Mouse (Mus musculus) kidney, adult 2 months (tissue): ENCODE measurements around the gene Thumpd3. TPM values are rescaled to one million over a fixed set of nuclear protein-coding genes. Genes with fewer than 3 reads are reported as not detected.

Experiments used
- DNase-seq: peaks from one replicate; pipeline ENCODE4 v3.0.0; 2021
- H3K27ac ChIP-seq: fragments of 200-500 bp; 2 replicates; pipeline ENCODE4 v1.5.1; 2012; ENCODE audit warnings: low read depth, low read length, control low read depth, inconsistent platforms; ENCODE audit not compliant: insufficient read depth
- H3K27me3 ChIP-seq: fragments of 200-500 bp; replicated peaks from 2 replicates; pipeline ENCODE4 v1.6.1; 2012; ENCODE audit warnings: mild to moderate bottlenecking, moderate library complexity, low read length, inconsistent platforms; ENCODE audit not compliant: control insufficient read depth, insufficient read depth
- H3K36me3 ChIP-seq: fragments of 200-500 bp; 2 replicates; pipeline ENCODE4 v1.6.1; 2012; ENCODE audit warnings: mild to moderate bottlenecking, moderate library complexity, low read length, inconsistent platforms; ENCODE audit not compliant: control insufficient read depth, insufficient read depth
- H3K4me1 ChIP-seq: fragments of 200-500 bp; 2 replicates; pipeline ENCODE4 v1.6.1; 2011; ENCODE audit warnings: low read length; ENCODE audit not compliant: control insufficient read depth, insufficient read depth
- H3K4me3 ChIP-seq: fragments of 200-500 bp; 2 replicates; pipeline ENCODE4 v1.5.1; 2011; ENCODE audit warnings: mild to moderate bottlenecking, low read depth, low read length, control low read depth; ENCODE audit not compliant: insufficient read depth
- CTCF ChIP-seq: fragments of 200-500 bp; conservative IDR thresholded peaks from 2 replicates; pipeline ENCODE4 v1.5.1; 2011; ENCODE audit warnings: low read depth, mild to moderate bottlenecking, control low read depth, low read length, moderate library complexity, mixed read lengths; ENCODE audit not compliant: insufficient read depth, insufficient read length
- POLR2A ChIP-seq: fragments of 200-500 bp; IDR thresholded peaks from one replicate; pipeline ENCODE4 v1.6.1; 2011; ENCODE audit warnings: low read depth, low read length, control low read depth
- WGBS: fragments of 180-500 bp; shearing (Covaris S2); methylation state at CpG from one replicate; pipeline ENCODE4 v1.1.7; 2018; 5-methylcytosine and 5-hydroxymethylcytosine counted together
- polyA plus RNA-seq: library from polyadenylated mRNA; depleted of rRNA; stranded (reverse); fragments of >200 nt; gene quantifications from 2 replicates; pipeline ENCODE4 v1.2.3, GENCODE M21; 2012

The Thumpd3 gene
- polyA plus RNA-seq, 1 experiment, result 9.3 TPM

GRCm38 (mm10) chr6:113012495-113012941, 33.5 kb upstream of the Thumpd3 start:
- H3K4me3 ChIP-seq, result no peak overlapping the region; the same call in none of the 2 replicates
- peak overlapping the region; percentile 83 for H3K27ac ChIP-seq
- no peaks in the 10 kb centered on the region for H3K36me3 ChIP-seq
- peak; percentile 89 for DNase-seq
- H3K4me1 ChIP-seq, result peaks cover 6% of the 10 kb centered on the region; the same call in 1 of the 2 replicates
- 32% methylated on average over 6 of the region's 6 CpGs for WGBS
- TF ChIP-seq POLR2A, result no peak
- TF ChIP-seq CTCF, result no peak
- H3K27me3 ChIP-seq, result no peaks in the 10 kb centered on the region; the same call in 1 of the 2 replicates

GRCm38 (mm10) chr6:113013550-113013949, 32.5 kb upstream of the Thumpd3 start:
- Histone ChIP-seq H3K4me1 (peaks cover 6% of the 10 kb centered on the region; the same call in 1 of the 2 replicates), H3K27me3 (no peaks in the 10 kb centered on the region; the same call in 1 of the 2 replicates), H3K4me3 (no peak overlapping the region), H3K36me3 (no peaks in the 10 kb centered on the region), H3K27ac (no peak overlapping the region)
- WGBS, result 87% methylated on average over 4 of the region's 4 CpGs
- no peak for DNase-seq
- TF ChIP-seq CTCF, result no peak
- no peak for TF ChIP-seq POLR2A

GRCm38 (mm10) chr6:113017500-113018047, 28.5 kb upstream of the Thumpd3 start:
- WGBS, result 18% methylated on average over 12 of the region's 12 CpGs
- peak; percentile 28 for DNase-seq
- no peak overlapping the region for H3K27ac ChIP-seq
- no peaks in the 10 kb centered on the region for H3K36me3 ChIP-seq
- H3K4me1 ChIP-seq, result peaks cover 4% of the 10 kb centered on the region; the same call in 1 of the 2 replicates
- H3K27me3 ChIP-seq, result no peaks in the 10 kb centered on the region; the same call in 1 of the 2 replicates
- TF ChIP-seq CTCF, result no peak
- TF ChIP-seq POLR2A, result no peak
- H3K4me3 ChIP-seq, result no peak overlapping the region

- no peak overlapping the region for H3K27ac ChIP-seq
- no peak for DNase-seq
- WGBS, result 33% methylated on average over 6 of the region's 6 CpGs
- no peaks in the 10 kb centered on the region for H3K4me1 ChIP-seq
- TF ChIP-seq CTCF, result no peak
- TF ChIP-seq POLR2A, result no peak
- H3K4me3 ChIP-seq, result no peak overlapping the region
- H3K27me3 ChIP-seq, result no peaks in the 10 kb centered on the region; the same call in 1 of the 2 replicates
- H3K36me3 ChIP-seq, result no peaks in the 10 kb centered on the region
Measured at GRCm38 (mm10) chr6:113018139-113018538, 27.9 kb upstream of the Thumpd3 start.

GRCm38 (mm10) chr6:113024866-113025265, 21.2 kb upstream of the Thumpd3 start:
- DNase-seq, result no peak
- no peaks in the 10 kb centered on the region for H3K4me1 ChIP-seq
- WGBS, result 55% methylated on average over 8 of the region's 8 CpGs
- no peak overlapping the region for H3K4me3 ChIP-seq
- H3K36me3 ChIP-seq, result no peaks in the 10 kb centered on the region
- H3K27me3 ChIP-seq, result no peaks in the 10 kb centered on the region
- no peak overlapping the region for H3K27ac ChIP-seq
- TF ChIP-seq POLR2A (no peak), CTCF (no peak)

GRCm38 (mm10) chr6:113025774-113026173, 20.3 kb upstream of the Thumpd3 start:
- no peak overlapping the region for H3K4me3 ChIP-seq
- H3K4me1 ChIP-seq, result no peaks in the 10 kb centered on the region
- no peaks in the 10 kb centered on the region for H3K36me3 ChIP-seq
- TF ChIP-seq POLR2A (no peak), CTCF (no peak)
- WGBS, result 85% methylated on average over 5 of the region's 5 CpGs
- H3K27me3 ChIP-seq, result no peaks in the 10 kb centered on the region
- H3K27ac ChIP-seq, result no peak overlapping the region
- DNase-seq, result no peak

GRCm38 (mm10) chr6:113027446-113027845, 18.6 kb upstream of the Thumpd3 start:
- 32% methylated on average over 2 of the region's 2 CpGs for WGBS
- no peak for DNase-seq
- no peak overlapping the region for H3K27ac ChIP-seq
- no peaks in the 10 kb centered on the region for H3K27me3 ChIP-seq
- TF ChIP-seq CTCF, result no peak
- TF ChIP-seq POLR2A, result no peak
- H3K36me3 ChIP-seq, result no peaks in the 10 kb centered on the region
- H3K4me3 ChIP-seq, result no peak overlapping the region
- H3K4me1 ChIP-seq, result no peaks in the 10 kb centered on the region
